Mouse (Mus musculus): ENCODE data around the gene Slc41a1.

GRCm38 (mm10) chr1:131828297-131829126 lies 1.2 kb downstream of the Slc41a1 start:
- TF ChIP-seq CTCF (IDR thresholded peaks at IDR 0.05; ENCODE audit: low read depth, low read length), result no peak
- no peak for TF ChIP-seq POLR2A (IDR thresholded peaks at IDR 0.05; ENCODE audit: extremely low read depth, insufficient read depth, low read length)

Measured in liver, adult 2 months (tissue).